Mouse (Mus musculus): Measurements from ENCODE around the gene Sbk2.

- TF ChIP-seq CTCF (IDR thresholded peaks at IDR 0.05; ENCODE audit: low read depth, low read length) (no peak), POLR2A (IDR thresholded peaks at IDR 0.05; ENCODE audit: extremely low read depth, insufficient read depth, low read length) (no peak)
Measured at GRCm38 (mm10) chr7:4947855-4948254, 16.4 kb downstream of the Sbk2 start.
